Mouse (Mus musculus) spleen, adult 12 weeks (tissue): ENCODE data around the gene Rabep2.

Experiments used
- DNase-seq: peaks from one replicate; pipeline ENCODE4 v3.0.0; 2022; ENCODE audit warnings: low spot score

Gene Rabep2

GRCm38 (mm10) chr7:126496475-126496874 is 67.9 kb downstream of the Rabep2 start:
- DNase-seq: no peak

- no peak for DNase-seq
These were observed 69.4 kb downstream of the Rabep2 start for GRCm38 (mm10) chr7:126497966-126498365.
